Mouse (Mus musculus): Measurements from ENCODE around the gene Fhdc1. TPM values are rescaled to one million over a fixed set of nuclear protein-coding genes. Genes with fewer than 3 reads are reported as not detected.

The Fhdc1 gene
- total and polyA plus RNA-seq, 3 experiments, result 2.2 to 4.7 (median 2.2) TPM

DNA sequence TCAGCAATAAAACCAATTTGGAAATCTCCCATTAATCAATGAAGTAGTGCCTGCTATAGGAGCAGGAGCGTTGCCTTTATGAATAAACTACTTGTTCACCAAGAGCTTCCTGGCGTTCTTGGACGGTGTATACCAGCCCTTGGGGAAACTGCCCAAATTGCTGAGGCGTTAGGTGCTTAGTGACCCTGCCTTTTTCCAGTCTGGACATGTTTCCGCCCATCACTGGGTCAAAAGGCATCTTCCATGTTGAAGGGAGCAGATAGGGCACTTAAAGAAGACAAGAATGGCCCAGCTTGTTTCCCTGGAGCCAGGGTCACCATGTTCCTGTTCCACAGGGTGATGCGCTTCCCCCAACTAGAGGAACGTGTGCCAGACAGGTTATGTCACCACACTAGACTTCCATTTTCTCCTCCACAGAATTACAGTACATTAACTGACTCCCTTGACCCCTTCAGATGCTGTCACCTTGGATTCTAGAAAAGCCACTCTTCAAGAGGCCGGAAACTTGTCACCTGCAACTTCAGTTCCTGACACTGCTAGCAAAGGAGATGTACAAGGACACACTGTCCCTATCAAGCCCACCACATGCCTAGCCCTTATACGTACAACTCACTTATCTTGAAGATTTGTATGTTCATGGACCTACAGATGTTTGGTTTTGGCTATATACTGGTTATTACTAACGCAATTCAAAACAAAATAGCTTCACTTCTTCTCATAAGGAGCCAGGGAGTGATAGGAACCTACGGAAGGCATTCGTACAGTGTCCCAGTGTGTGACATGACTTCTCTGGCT lies 5.1 kb downstream of the Fhdc1 start:
- no peak for DNase-seq

DNA sequence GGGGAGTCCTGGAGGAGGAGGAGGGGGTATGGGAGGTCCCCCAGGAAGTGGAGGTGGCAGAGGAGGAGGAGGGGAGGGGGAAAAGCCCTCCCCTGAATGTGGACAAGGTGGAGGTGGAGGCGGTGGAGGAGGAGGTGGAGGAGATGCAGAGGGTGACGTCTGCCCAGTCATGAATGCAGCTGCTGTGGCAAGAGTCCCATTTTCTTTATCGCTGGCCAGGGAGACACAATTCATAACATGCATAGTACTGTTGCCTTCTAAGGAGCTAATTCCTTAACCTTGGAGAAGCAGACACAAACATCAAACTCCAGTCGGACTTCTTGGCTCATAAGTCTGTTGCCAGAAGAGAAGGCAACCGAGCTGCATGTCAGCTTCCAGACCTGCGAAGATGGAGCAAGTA lies 5.8 kb downstream of the Fhdc1 start:
- no peak for DNase-seq

DNA sequence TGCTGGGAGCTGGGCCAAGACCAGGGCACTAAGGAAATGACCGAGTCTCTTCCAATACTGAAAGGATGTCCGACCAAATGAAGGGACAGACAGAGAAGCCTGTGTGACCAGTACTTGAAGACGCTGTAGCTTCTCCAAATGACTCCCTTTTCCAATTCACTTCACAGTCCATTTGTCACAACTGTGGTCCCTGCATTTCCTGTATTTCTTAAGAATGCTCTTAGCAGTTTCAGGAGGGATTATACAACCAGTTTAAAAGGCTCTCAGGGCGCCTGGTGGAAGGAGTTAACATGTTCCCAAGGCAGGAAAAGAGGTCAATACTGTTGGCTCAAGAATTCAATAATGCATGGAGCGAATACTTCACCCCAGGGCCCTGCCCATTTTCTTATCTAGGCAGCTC lies 7.3 kb downstream of the Fhdc1 start:
- no peak for DNase-seq

DNA sequence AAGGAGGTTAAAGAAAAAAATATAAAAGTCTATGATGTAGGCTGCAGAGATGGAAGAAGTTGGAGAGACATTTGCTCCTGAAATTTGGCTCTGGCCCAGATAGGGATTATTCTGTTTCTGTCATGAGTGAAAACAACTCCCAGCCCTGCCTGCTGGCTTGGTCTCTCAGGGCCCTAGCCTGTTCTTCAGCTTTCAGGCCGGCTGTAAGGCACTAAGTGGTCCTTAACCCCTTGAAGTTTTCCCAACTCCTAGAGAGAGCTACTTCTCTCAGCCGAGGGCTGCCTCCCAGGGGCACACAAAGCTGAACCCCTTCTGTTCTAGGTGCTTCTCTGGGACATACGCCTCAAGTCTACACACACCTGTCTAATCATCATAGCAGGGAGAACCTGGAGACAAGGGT lies 7.7 kb downstream of the Fhdc1 start:
- no peak for DNase-seq

DNA sequence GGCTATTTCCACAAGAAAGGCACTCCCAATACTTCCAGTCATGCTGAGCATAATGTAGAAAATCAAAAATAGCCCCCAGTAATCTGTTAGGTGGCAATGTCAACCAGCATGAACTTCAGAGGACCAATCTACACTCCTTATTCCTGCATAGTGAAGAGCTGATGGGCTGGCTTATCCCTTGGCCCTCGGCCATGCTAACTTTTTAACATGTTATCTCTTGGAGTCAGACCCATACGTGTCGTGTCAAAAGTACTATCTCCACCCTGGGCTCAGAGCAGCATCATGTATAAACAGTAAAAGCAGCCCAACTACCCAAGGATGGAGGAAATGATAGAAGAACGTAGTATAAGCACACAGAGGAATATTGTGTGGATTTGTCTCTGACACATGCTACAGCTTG lies 9.1 kb downstream of the Fhdc1 start:
- DNase-seq, result no peak

DNA sequence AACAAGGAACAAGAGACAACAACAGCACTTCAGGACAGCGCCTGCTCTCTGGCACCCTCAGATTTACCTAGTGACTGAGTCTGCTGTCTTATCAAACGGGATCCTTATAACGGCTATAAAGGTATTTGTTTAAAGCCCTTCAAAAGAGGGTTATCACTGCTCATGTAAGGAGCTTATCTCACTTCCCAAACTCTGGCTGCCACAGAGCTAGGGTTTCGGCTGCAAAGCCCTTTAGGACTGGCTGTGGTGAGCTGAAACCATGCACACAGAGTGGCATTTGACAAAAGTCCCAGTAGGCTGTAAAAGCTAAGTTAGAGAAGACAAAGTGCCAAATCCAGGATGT lies 12.1 kb downstream of the Fhdc1 start:
- DNase-seq, result no peak

DNA sequence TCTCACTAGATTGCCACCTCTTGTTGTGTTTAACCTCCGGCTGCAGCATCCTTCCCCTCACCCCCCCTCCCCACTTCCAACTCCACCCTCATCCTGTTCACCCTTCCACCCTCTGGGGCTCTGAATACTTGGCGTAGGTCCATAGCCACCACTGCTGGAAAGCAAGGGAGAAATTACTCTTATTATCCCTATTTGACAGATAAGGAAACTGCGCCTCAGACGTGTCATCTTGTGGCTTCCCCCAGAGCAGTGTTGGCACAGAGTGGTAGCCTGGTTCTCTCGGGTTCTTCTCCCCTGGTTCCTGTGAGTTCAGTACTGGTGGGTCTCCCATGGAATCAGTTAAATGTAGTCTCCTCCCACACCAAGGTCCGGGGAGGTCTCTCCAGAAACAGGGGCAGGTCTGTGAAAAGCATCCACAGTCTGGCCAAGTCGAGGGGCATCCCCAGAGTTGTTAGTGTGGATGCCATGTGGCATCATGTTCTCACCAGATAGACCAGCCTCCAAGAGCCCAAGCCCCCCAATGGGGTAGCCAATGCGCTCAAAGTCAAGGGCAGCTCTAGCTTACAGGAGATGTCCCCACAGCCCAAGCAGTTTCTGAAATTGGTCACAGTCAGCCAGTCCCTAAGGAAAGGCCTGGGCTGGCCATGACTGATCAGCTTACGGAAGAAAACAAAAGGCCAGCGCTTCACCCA lies 12.7 kb downstream of the Fhdc1 start:
- peak; percentile 41 for DNase-seq

DNA sequence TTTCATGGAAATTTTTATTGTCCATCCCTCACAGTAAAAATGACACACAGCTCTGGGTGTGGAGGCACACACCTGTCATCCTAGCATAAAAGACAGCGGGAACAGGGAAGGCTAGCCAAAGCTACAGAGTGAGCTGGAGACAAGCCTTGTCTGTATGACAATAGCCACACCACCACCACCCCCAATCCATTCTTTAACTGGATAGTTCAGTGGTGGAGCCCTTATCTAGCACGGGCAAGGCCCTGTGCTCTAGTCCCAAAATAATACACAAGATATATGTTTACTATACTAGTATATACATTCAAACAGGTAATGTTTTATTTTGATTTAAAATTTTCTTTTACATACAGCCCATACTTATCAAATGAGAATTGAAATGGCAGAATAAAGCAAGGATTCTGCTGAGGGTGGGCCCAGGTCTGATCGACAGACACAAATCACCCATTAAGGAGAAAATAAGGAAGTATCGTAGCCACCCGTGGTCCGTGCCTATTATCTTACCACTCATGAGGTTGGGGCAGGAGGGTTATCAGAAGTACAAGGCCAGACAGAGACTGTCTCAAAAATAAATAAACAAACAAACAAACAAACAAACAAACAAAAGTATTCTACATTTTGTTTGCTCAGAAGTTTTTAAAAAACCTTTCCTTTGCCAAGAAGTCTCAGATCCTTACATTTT lies 14.3 kb downstream of the Fhdc1 start:
- no peak for DNase-seq

DNA sequence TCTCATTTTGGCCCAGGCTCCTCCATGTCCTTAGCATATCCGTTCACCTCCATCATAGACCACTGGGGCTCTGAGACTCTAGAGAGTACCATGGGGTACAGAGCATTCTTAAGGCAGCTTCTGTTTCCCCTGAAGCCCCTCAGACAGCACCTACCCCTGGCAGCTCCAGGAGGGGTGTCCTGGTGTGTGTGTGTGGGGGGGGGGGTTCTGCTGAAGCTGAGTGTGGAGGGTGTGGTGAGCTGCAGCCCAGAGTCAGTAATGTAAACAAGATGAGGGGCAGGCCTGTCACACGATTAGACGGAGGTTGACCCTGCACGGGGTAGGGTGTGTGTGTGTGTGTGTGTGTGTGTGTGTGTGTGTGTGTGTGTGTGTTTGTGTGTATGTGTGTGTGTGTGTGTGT lies 18.5 kb downstream of the Fhdc1 start:
- DNase-seq, result no peak

DNA sequence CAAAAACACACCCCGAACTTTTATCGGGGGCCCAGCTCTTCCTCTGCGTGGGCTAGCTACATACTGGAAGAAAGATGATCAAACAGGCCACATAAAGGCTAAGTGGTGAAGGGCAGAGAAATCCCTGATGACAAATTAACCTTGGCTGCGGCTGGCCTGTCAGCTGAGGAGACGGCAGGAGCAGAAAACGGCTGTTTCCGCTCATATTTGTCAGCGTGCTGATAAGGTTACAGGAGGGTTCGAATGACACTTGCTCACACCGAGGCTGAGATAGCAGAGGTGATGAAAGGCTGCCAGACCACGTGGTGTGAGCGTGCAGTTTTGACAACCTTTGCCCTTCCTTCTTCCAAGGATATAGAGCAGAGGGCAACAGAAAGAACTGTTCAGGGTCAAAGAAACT lies 19.3 kb downstream of the Fhdc1 start:
- DNase-seq, result peak; percentile 88

DNA sequence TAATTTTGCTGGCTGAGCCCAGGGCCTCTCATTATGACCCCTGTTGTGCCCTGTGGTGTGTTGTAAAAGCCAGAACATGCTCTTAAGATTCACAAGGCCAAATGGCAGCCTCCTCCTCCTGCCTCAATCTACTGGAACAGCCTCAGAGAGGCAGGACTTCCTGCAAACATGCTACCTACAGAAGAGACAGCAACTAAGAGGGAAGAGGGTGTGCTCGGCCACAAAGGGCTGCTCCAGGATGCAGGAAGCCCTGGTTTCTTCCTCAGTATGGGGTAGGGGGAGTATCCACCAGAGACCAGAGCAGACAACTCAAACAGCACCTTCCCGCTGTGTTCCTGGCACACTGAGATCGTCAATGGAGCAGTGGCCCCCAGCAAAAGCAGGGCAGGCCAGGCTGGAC lies 19.7 kb downstream of the Fhdc1 start:
- DNase-seq, result peak; percentile 27

DNA sequence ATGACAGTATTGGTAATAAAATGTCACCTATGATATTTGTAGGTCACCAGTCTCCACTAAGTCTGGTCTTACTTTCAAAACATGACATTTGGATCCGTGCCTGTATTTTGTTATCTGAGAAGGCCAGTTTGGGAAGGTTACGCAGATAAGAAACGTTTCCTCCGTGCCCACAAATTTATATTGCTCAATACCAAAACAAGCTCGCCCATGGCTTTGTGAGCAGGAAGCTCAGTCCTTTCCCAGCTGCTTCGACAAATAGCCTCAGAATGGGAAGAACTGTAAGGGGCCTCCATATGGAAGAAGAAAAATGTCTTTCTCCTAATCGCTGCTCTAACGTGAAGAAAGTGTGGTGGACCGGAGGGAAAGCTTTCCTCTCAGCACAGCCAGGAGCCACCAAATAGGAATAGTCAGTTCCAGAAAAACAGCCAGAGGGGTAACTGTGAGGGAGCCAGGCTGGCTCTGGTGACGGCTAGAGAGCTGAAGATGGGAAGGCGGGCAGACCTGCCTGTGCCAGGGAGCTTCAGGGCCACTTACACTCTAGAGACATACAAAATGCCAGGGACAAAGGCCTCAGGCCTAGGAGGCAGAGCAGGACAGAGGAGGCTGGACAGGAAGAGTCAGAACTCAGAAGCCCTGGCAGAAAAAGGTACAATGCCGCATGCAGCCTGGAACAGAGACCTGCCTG lies 24.4 kb downstream of the Fhdc1 start:
- peak; percentile 85 for DNase-seq

DNA sequence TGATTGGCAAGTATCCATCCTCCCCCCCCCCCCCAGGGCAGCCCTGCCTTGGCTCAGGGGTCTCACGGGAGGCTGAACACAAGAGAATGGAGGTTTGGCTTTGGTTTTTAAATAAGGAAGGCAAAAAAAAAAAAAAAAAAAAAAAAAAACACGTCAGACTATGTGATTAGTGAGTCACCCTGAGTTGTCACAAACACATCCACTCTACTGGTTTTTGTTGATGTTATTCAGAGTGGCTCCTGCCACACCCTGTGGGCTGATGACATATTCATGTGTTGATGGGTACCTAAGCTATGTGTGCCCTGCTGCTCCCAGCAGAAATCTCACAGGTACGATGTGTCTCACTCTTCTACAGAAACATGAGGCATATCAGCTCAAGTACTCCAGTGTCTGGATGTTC lies 29.6 kb downstream of the Fhdc1 start:
- no peak for DNase-seq

DNA sequence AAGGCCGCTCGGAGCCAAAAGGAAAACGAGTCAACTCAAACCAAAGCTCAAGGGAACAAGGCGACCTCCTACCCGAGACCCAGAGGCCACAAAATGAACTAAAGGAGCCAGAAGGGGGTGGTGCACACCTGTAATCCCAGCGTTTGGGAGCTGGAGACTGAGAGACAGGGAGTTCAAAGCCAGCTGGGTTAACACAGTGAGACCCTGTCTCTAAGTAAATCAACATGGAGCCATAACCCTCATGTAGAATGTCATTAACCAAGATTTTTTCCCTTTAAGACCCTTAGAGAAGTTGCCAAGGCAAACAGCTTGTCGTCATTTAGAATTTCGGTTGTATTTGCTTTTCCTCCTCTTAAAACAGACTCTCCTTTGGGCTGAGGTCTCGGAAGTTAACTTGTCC lies 31.2 kb downstream of the Fhdc1 start:
- DNase-seq, result no peak

DNA sequence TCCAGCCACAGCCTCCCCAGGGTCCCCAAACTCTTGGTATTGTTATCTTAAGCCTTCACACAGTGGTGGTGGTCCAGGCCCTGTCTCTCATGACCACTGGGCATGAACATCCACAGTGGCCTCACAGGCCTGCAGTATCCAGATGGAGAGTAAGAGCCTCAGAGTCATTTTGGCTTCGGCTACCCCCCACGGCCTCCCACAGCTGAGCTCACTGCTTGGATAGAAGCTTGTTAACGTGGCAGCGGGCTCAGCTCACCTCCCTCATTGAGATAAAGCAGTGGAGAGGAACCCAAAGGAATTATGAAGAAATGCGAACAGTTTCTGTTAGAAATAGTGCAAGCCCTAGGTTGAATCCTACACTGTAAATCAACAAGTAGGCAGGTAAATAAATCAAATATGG lies 32.4 kb downstream of the Fhdc1 start:
- DNase-seq, result no peak

DNA sequence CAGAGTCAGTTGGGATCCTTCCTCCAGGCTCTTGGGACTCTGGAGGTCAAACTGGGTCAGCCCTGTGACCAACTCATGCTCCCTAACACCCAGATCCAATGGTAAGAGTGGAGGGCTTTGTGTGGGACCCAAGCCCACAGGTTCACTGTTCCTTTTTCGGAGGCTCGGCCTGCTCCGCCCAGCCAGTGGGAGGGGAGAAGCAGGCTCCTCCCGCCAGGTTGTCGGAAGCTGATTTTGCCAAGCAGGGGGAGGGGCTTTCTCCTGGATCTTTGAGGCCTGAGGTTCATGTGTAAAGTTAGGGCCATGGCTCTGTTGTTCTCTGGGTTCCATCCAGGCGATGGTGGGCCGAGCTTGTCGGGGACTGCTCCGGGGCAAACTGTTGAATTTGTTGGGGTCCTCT lies 34.4 kb downstream of the Fhdc1 start:
- no peak for DNase-seq

DNA sequence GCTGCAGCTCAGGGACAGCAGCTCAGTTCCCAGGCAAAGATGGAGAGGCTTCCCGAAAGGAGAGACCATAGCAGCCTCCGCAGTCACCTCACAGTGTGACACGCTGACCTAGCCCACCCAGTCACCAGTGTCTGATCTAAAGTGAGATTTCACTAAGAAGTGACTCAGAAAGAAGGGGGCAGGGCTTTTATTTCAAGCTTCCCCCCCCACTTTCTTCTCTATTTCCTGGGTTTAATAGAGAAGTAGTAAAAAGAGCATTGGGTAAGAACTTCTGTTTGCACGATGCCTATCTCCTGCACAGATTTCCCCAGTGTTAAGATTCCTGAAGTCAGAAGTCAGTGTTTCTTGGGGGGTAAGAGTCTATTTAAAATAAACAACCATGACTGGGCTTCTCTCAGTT lies 37.3 kb downstream of the Fhdc1 start:
- DNase-seq, result no peak

DNA sequence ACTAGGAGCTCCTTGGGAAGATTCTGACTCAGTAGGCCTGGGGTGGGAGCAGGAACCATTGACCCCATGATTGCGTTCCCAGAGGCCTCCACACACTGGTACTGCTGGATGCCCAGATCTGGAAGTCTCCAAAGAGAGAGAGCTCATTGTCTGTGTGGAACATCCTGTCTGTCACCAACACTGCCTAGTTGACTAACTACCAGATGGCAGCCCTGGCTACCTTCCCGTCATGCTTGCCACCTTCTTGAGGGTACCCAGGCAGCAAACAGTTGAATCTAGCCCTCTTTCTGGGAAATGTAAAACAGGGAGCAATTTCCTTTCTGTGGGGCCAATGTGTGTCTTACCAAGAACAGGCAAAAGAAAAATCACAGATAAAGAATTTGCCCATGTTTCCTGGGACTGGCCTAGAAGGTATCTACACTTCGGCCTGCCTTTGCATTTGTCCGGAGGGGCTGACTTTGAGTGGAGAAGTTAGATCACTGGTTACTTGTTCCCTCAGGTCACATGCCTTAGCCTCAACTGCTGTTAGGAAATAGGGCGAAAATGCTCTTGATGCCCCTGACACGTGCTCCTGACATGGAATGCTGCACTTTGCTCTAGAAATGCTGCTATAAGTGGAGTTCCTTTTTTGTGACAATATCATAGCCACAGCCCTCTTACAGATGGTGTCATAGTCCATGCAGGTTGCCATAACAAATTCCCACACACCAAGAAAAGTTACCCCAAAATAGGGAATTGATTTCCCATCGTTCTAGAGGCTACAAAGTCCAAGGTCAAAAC lies 40.6 kb downstream of the Fhdc1 start:
- DNase-seq, result no peak

DNA sequence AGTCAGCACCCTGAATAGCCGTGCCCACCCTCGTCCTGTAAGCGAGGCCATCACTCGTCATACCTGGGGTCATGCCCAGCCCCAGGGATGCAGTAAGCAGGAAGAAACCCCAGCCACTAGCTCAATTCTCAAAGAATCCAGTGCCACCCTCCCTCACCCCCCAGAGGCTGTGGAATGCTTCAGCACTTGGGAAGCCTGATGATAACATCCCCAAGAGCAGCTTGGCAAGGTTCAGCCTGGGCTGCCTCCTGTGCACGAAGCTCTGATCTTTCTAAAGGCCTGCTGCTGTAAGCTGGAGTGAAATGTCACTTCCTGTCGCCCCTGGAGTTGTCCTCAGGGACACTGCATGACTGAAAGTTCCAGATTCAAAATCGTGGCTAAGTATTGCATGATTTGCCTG lies 41.4 kb downstream of the Fhdc1 start:
- DNase-seq, result no peak

DNA sequence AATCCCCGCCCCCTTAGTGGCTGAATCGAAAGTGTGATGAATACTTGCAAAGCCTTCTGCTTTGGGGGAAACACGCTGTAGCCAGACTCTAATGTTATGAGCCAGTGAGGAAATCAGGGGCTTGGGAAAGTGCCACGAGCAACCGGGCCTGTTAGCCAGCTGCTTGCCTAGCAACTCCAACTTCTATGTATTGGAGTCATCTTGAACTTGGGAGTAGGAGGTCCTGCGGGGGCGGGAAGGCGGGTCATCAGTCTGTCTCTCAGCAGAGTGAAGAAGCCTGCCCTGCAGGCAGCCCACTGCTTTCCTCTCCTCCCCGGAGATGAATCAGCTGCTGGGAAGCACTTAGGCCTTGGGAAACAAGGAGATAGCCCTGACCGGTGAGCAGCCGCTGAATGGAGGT lies 42.1 kb downstream of the Fhdc1 start:
- peak; percentile 71 for DNase-seq

DNA sequence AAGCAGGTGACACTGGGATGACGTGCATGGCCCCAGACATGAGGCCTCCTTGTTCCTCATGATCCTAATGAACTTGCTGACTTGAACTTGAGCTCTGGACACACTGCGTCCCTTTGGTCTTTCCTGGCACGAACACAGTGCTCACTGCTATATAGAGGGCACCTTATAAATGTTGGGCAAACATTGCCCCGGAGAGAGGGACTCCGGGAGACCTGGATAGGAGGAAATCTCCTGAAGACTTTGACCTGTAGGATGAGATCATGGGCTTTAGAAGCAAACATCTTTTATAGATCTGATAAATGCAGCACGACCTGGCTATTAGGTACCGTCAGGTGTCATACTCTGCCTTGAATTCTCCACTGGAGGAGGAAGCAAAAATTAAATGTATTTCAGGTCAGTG lies 43.3 kb downstream of the Fhdc1 start:
- DNase-seq, result no peak
